Mouse (Mus musculus) C2C12 (cell line): ENCODE measurements around the gene Cd300ld2. TPM values are rescaled to one million over a fixed set of nuclear protein-coding genes. Genes with fewer than 3 reads are reported as not detected.
"Not testable (repeated sequence)": the region's sequence is repeated elsewhere in the genome, so short reads cannot be mapped to it uniquely, and the experiment has no call there.

Experiments
- H3K27me3 ChIP-seq: one replicate; pipeline ENCODE4 v1.6.1; 2011; ENCODE audit not compliant: control insufficient read depth, insufficient read depth, insufficient read length
- H3K36me3 ChIP-seq: one replicate; pipeline ENCODE4 v1.6.1; 2011; ENCODE audit not compliant: control insufficient read depth, insufficient read depth
- H3K4me3 ChIP-seq: one replicate; pipeline ENCODE4 v1.5.1; 2011; ENCODE audit warnings: mild to moderate bottlenecking, control low read depth; ENCODE audit not compliant: poor library complexity, insufficient read depth, severe bottlenecking
- H3K79me2 ChIP-seq: one replicate; pipeline ENCODE4 v1.6.1; 2011; ENCODE audit not compliant: control insufficient read depth, insufficient read depth
- H3K79me3 ChIP-seq: one replicate; pipeline ENCODE4 v1.6.1; 2011; ENCODE audit warnings: low read depth, control low read depth
- H3ac ChIP-seq: one replicate; pipeline ENCODE3; 2011; ENCODE audit warnings: low read depth; ENCODE audit not compliant: control insufficient read depth, insufficient read length
- CEBPB ChIP-seq: IDR thresholded peaks from one replicate; pipeline ENCODE4 v1.6.1; 2011; ENCODE audit warnings: low read depth, mild to moderate bottlenecking, control low read depth, moderate library complexity
- CTCF ChIP-seq: IDR thresholded peaks from one replicate; pipeline ENCODE4 v1.5.1; 2011; ENCODE audit not compliant: control insufficient read depth, insufficient read depth, insufficient read length
- FOSL1 ChIP-seq: IDR thresholded peaks from one replicate; pipeline ENCODE4 v1.8.0; 2011; ENCODE audit warnings: mild to moderate bottlenecking, low read length; ENCODE audit not compliant: poor library complexity, insufficient read depth, severe bottlenecking
- MAX ChIP-seq: IDR thresholded peaks from one replicate; pipeline ENCODE4 v1.6.1; 2011; ENCODE audit warnings: mild to moderate bottlenecking, control low read depth
- MYOD1 ChIP-seq: IDR thresholded peaks from one replicate; pipeline ENCODE4 v1.6.1; 2011; ENCODE audit warnings: low read depth; ENCODE audit not compliant: control insufficient read depth, insufficient read length
- MYOG ChIP-seq: IDR thresholded peaks from one replicate; pipeline ENCODE4 v1.6.1; 2011; ENCODE audit not compliant: control insufficient read depth, insufficient read length; ENCODE audit errors: extremely low read depth
- USF1 ChIP-seq: IDR thresholded peaks from one replicate; pipeline ENCODE4 v1.6.1; 2011; ENCODE audit warnings: low read depth, mild to moderate bottlenecking, control low read depth, moderate library complexity
- polyA plus RNA-seq: library from polyadenylated mRNA; unstranded; fragments of >200 nt; fragmentation: generic; extraction: Trizol; gene quantifications from one replicate; pipeline ENCODE4 v1.2.1, GENCODE M21; 2012; ENCODE audit warnings: missing spikeins

Cd300ld2 gene
- polyA plus RNA-seq, 1 experiment = not detected

DNA sequence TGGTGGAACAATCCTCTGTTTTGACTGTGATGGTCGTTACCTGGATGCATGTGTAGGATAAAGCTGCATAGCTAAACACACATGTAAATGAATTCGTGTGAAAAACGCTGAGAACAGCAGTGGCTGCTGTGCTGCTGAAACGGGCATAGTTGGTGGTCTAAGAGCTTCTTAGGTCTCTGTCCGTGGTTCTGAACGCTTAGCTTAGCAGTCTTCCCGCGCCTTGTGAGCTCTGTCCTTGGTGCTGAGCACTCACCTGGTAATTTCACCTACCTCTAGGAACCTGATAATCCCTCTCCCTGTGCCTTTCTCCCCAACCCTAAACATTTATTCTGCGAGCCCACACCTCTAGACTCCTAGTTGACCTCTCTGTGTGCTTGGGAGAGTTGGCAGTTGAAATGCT is 36.2 kb upstream of the Cd300ld2 start:
- Histone ChIP-seq H3K36me3 (no peaks in the 10 kb centered on the region), H3K4me3 (no peak overlapping the region), H3ac (no peak overlapping the region), H3K79me3 (no peaks in the 10 kb centered on the region), H3K79me2 (no peaks in the 10 kb centered on the region), H3K27me3 (no peaks in the 10 kb centered on the region)
- no peak for TF ChIP-seq FOSL1
- TF ChIP-seq CEBPB = no peak
- TF ChIP-seq MAX = no peak
- no peak for TF ChIP-seq USF1
- no peak for TF ChIP-seq CTCF

DNA sequence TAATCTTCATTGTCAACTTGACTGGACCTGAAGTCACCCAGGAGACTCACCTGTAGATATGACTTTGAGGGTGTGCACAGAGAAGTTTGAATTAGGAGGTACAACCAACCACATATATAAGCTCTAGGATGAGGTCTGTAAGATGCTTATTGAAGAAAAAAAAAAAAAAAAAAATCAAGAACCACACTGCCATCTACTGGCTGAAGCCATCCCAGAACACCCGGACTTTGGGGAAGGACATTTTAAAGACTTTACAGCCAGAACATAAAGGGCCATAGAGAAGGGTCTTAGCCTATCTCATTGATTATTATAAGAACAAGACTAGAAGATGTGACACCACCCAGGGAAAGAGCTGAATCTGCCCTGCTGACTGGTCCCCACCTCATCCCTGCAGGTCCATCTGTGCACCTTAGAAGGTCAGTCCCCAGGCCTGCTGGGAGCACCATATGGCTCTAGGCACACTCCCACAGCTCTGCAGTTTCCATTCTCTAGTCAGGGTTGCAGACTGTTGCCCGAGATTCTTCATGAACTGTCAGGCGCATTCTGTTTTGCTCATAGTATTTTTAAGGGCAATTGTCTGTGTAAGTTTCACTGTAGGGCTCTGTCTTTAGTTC is 33.4 kb upstream of the Cd300ld2 start:
- Histone ChIP-seq H3ac (no peak overlapping the region), H3K27me3 (no peaks in the 10 kb centered on the region), H3K79me3 (no peaks in the 10 kb centered on the region), H3K36me3 (no peaks in the 10 kb centered on the region), H3K4me3 (no peak overlapping the region), H3K79me2 (no peaks in the 10 kb centered on the region)
- TF ChIP-seq FOSL1 = no peak
- no peak for TF ChIP-seq CTCF
- no peak for TF ChIP-seq MYOD1
- TF ChIP-seq MYOG = no peak
- no peak for TF ChIP-seq CEBPB
- no peak for TF ChIP-seq MAX

DNA sequence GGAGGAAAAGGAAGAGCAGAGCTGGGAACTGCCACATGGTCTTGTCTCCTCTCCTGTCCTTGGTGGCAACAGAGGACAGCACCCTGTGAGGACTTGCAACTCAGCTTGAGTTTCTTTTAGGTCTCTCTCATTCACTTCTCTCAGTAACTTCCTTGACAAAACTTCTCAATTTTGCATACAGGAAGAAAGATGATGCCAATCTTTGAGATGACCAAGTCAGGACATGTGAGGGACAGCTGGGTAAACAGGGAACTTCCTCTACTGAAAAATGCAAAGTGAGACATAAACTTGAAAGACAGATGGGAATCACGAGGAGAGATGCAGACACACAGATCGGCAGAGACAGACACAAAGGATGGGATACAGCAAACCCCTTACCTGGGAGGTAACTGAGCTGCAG is 32.3 kb upstream of the Cd300ld2 start, which contains the start of gene Cd300ld3:
Gene Cd300ld3 (minus strand): TSS at position 151 of the 400 bp plus-strand sequence.
- no peaks in the 10 kb centered on the region for H3K79me3 ChIP-seq
- H3ac ChIP-seq = no peak within 1 kb of the TSS
- no peaks in the 10 kb centered on the region for H3K79me2 ChIP-seq
- no peaks in the 10 kb centered on the region for H3K27me3 ChIP-seq
- TF ChIP-seq MYOG (no peak), CEBPB (no peak), MAX (no peak), FOSL1 (no peak), MYOD1 (no peak), USF1 (no peak), CTCF (no peak)
- no peaks in the 10 kb centered on the region for H3K36me3 ChIP-seq
- no peak within 1 kb of the TSS for H3K4me3 ChIP-seq

DNA sequence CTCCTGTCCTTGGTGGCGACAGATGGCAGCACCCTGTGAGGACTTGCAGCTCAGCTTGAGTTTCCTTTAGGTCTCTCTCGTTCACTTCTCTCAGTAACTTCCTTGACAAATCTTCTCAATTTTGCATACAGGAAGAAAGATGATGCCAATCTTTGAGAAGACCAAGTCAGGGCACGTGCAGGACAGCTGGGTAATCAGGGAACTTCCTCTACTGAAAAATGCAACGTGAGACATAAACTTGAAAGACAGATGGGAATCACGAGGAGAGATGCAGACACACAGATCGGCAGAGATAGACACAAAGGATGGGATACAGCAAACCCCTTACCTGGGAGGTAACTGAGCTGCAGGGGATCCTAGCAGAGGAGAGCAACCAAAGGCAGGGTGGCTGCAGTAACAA is 21.7 kb upstream of the Cd300ld2 start, which contains the start of gene Cd300ld5:
Gene Cd300ld5 (minus strand): TSS at position 101 of the 400 bp plus-strand sequence.
- H3K79me2 ChIP-seq, H3K4me3 ChIP-seq, H3K79me3 ChIP-seq, H3ac ChIP-seq, H3K36me3 ChIP-seq, H3K27me3 ChIP-seq: not testable (repeated sequence)

DNA sequence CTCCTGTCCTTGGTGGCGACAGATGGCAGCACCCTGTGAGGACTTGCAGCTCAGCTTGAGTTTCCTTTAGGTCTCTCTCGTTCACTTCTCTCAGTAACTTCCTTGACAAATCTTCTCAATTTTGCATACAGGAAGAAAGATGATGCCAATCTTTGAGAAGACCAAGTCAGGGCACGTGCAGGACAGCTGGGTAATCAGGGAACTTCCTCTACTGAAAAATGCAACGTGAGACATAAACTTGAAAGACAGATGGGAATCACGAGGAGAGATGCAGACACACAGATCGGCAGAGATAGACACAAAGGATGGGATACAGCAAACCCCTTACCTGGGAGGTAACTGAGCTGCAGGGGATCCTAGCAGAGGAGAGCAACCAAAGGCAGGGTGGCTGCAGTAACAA is 10.9 kb upstream of the Cd300ld2 start, which contains the start of gene Cd300ld4:
Gene Cd300ld4 (minus strand): TSS at position 101 of the 400 bp plus-strand sequence.
- H3K4me3 ChIP-seq, H3K36me3 ChIP-seq, H3K79me3 ChIP-seq, H3K79me2 ChIP-seq, H3K27me3 ChIP-seq, H3ac ChIP-seq: not testable (repeated sequence)

DNA sequence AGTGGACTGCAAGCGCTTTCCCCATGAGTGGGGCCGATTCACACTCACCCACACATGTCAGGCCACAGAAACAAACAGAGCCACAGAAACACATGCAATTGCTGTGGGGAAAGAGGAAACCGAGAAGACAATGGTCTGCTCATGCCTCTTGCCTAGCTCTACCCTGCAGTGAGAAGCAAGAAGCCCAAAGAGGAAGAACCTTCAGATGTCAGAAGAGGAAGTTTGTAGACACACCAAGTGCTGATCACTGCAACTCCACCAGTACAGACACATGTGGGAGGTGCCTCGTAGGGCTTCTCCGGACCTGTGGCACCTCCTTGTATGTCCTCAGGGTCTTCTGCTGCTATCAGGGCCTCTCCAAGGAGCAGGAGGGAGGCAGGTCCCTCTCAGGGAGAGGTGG is 11.9 kb downstream of the Cd300ld2 start:
- Histone ChIP-seq H3K79me2 (no peaks in the 10 kb centered on the region), H3K4me3 (no peak overlapping the region), H3K79me3 (no peaks in the 10 kb centered on the region), H3K27me3 (peaks cover 10% of the 10 kb centered on the region), H3K36me3 (no peaks in the 10 kb centered on the region), H3ac (no peak overlapping the region)
- TF ChIP-seq MAX (no peak), CTCF (no peak), CEBPB (no peak), MYOG (no peak), FOSL1 (no peak), MYOD1 (no peak), USF1 (no peak)
